Mouse (Mus musculus): Measurements from ENCODE around the gene Bbc3. TPM values are rescaled to one million over a fixed set of nuclear protein-coding genes. Genes with fewer than 3 reads are reported as not detected.
A peak's percentile ranks its signal among the peaks of the same experiment; 100 is the strongest.

Gene Bbc3
- total RNA-seq, 1 experiment: 21.9 TPM

DNA sequence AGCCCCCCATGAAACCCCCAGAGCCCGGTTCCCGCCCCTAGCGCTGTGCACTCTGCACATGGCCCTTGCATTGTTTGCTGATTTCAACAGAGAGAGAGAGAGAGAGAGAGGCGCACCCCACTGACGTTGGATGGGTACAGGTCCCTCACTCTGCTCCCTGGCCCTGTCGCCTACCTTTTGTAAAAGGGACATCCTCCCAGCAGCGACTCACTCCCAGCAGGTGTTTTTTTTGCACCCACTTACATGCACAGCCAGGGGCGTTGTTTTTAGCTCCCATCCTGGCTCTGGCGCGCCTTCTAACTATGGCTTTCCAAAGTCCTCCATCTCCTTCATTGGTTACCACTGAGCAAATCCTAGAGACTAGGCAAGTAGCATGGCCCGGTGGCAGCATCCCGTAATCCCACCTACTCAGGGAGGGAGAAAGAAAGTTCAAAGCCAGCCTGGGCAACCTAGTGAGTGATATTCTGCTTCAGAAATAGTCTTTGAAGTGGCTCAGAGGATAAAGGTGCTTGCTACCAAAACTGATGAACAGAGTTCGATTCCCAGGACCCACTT is 6.1 kb downstream of the Bbc3 start:
- Histone ChIP-seq H3K4me3 (ENCODE audit: insufficient read depth in 1 of 2, low read depth in 1 of 2, low read length in 2 of 2, poor library complexity in 1 of 2, severe bottlenecking in 1 of 2) (peak overlapping the region; percentile 94 to 99), H3K9ac (ENCODE audit: insufficient read depth, low read depth, low read length, poor library complexity, severe bottlenecking) (peak overlapping the region; percentile 81), H3K27ac (ENCODE audit: insufficient read depth, low read depth, low read length, poor library complexity, severe bottlenecking) (peak overlapping the region; percentile 53; the same call in 1 of the 2 replicates), H3K9me3 (ENCODE audit: control insufficient read depth, insufficient read depth, low read depth, low read length) (no peaks in the 10 kb centered on the region), H3K4me1 (ENCODE audit: control insufficient read depth in 2 of 2, insufficient read depth in 2 of 2, low read length in 2 of 2, poor library complexity in 1 of 2) (peaks cover 3 to 21% of the 10 kb centered on the region in 2 experiments; a peak in 2 of 4 replicates), H3K36me3 (ENCODE audit: control insufficient read depth, insufficient read depth, low read length, poor library complexity, severe bottlenecking) (peaks cover 21% of the 10 kb centered on the region)
- in situ Hi-C loops (cut with MboI; ENCODE audit: low sequenced_read_pairs in 2 of 2, unreplicated experiment in 2 of 2): no loop called here
- TF ChIP-seq ZC3H11A (IDR thresholded peaks at IDR 0.05; ENCODE audit: borderline replicate concordance, low read depth, low read length) (no peak), ZNF384 (IDR thresholded peaks at IDR 0.05; ENCODE audit: low read depth, low read length) (no peak)
- DNase-seq (ENCODE audit: low read depth, low spot score): no peak

DNA sequence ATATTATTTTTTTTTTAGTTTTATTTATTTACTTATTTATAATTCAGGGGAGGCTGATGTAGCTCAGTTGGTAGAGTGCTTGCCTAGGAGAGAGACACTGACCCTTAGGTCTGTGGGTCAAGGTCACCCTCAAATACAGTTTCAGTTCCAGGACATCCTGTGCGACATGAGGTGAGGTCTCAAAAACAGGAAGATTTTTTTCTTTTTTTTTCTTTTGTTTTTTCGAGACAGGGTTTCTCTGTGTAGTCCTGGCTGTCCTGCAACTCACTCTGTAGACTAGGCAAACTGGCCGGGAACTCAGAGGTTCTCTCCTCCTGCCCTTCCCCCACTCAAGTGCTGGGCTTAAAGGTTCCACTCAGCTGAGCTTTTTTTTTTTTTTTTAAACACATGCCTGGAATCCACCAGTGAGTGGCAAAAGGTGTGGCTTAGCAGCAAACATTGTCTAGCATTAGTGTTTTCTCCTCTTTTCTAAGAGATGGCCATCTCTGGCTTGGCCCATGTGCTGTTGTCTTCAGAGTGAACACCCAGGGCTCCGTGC is 7.1 kb downstream of the Bbc3 start:
- peaks cover 21% of the 10 kb centered on the region for H3K36me3 ChIP-seq (ENCODE audit: control insufficient read depth, insufficient read depth, low read length, poor library complexity, severe bottlenecking)
- no peak overlapping the region for H3K4me3 ChIP-seq (ENCODE audit: insufficient read depth in 1 of 2, low read depth in 1 of 2, low read length in 2 of 2, poor library complexity in 1 of 2, severe bottlenecking in 1 of 2)
- in situ Hi-C loops (cut with MboI; ENCODE audit: low sequenced_read_pairs in 2 of 2, unreplicated experiment in 2 of 2): no loop called here
- H3K27ac ChIP-seq (ENCODE audit: insufficient read depth, low read depth, low read length, poor library complexity, severe bottlenecking): no peak overlapping the region; the same call in 1 of the 2 replicates
- no peak for DNase-seq (ENCODE audit: low read depth, low spot score)
- TF ChIP-seq MAFK (IDR thresholded peaks at IDR 0.05; ENCODE audit: insufficient read depth, low read depth, low read length): no peak
- peak; percentile 73; the same call in 1 of the 2 replicates for TF ChIP-seq ZNF384 (IDR thresholded peaks at IDR 0.05; ENCODE audit: low read depth, low read length)
- no peak overlapping the region for H3K9ac ChIP-seq (ENCODE audit: insufficient read depth, low read depth, low read length, poor library complexity, severe bottlenecking)
- no peaks in the 10 kb centered on the region for H3K9me3 ChIP-seq (ENCODE audit: control insufficient read depth, insufficient read depth, low read depth, low read length)
- peaks cover 3 to 21% of the 10 kb centered on the region in 2 experiments; a peak in 2 of 4 replicates for H3K4me1 ChIP-seq (ENCODE audit: control insufficient read depth in 2 of 2, insufficient read depth in 2 of 2, low read length in 2 of 2, poor library complexity in 1 of 2)

DNA sequence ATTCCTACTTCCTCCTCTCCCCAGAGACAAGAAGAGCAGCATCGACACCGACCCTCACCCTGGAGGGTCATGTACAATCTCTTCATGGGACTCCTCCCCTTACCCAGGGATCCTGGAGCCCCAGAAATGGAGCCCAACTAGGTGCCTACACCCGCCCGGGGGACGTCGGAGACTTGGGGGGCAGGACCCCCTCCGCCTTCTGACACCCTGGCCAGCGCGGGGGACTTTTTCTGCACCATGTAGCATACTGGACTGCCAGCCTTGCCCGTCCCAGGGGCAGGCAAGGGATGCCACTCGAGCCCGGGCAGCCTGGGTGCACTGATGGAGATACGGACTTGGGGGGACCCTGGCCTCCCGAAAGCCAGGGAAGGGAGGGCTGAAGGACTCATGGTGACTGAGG is 8.9 kb downstream of the Bbc3 start:
- peaks cover 21% of the 10 kb centered on the region for H3K36me3 ChIP-seq (ENCODE audit: control insufficient read depth, insufficient read depth, low read length, poor library complexity, severe bottlenecking)
- in situ Hi-C loops (cut with MboI; ENCODE audit: low sequenced_read_pairs in 2 of 2, unreplicated experiment in 2 of 2): no loop called here
- H3K9ac ChIP-seq (ENCODE audit: insufficient read depth, low read depth, low read length, poor library complexity, severe bottlenecking): peak overlapping the region; percentile 42; the same call in 1 of the 2 replicates
- H3K27ac ChIP-seq (ENCODE audit: insufficient read depth, low read depth, low read length, poor library complexity, severe bottlenecking): peak overlapping the region; percentile 4; the same call in 1 of the 2 replicates
- H3K4me1 ChIP-seq (ENCODE audit: control insufficient read depth in 2 of 2, insufficient read depth in 2 of 2, low read length in 2 of 2, poor library complexity in 1 of 2): peaks cover 3 to 14% of the 10 kb centered on the region in 2 experiments; a peak in 2 of 4 replicates
- TF ChIP-seq ZNF384 (IDR thresholded peaks at IDR 0.05; ENCODE audit: low read depth, low read length) (no peak), HCFC1 (IDR thresholded peaks at IDR 0.05; ENCODE audit: borderline replicate concordance, insufficient read depth, low read length) (no peak), MAFK (IDR thresholded peaks at IDR 0.05; ENCODE audit: insufficient read depth, low read depth, low read length) (no peak), CHD2 (IDR thresholded peaks at IDR 0.05; ENCODE audit: low read depth, low read length) (no peak), ZC3H11A (IDR thresholded peaks at IDR 0.05; ENCODE audit: borderline replicate concordance, low read depth, low read length) (no peak)
- peak overlapping the region; percentile 14 to 44; a peak in 3 of 4 replicates for H3K4me3 ChIP-seq (ENCODE audit: insufficient read depth in 1 of 2, low read depth in 1 of 2, low read length in 2 of 2, poor library complexity in 1 of 2, severe bottlenecking in 1 of 2)
- no peak for DNase-seq (ENCODE audit: low read depth, low spot score)
- no peaks in the 10 kb centered on the region for H3K9me3 ChIP-seq (ENCODE audit: control insufficient read depth, insufficient read depth, low read depth, low read length)

DNA sequence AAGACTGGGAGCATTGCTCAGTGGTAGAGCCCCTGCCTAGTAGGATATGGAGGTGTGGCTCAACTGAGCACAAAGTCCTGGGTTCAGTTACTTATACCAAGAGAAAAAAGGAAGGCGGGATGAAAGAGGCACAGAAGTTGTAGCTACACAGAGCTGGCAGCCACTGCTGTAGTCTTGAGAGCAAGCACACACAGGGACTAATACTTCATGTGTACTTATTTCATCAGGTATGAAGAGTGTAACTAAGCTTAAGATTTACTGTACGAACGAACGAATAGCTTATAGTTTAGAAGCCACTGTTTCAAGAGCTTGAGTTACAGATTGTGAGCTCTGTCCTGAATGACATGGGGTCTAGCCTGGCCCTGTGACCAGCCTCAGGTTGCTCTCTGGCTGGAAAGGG is 11.0 kb downstream of the Bbc3 start:
- peaks cover 21% of the 10 kb centered on the region for H3K36me3 ChIP-seq (ENCODE audit: control insufficient read depth, insufficient read depth, low read length, poor library complexity, severe bottlenecking)
- no peak overlapping the region for H3K9ac ChIP-seq (ENCODE audit: insufficient read depth, low read depth, low read length, poor library complexity, severe bottlenecking)
- in situ Hi-C loops (cut with MboI; ENCODE audit: low sequenced_read_pairs in 2 of 2, unreplicated experiment in 2 of 2): no loop called here
- no peak overlapping the region for H3K27ac ChIP-seq (ENCODE audit: insufficient read depth, low read depth, low read length, poor library complexity, severe bottlenecking)
- peaks cover 3 to 10% of the 10 kb centered on the region in 2 experiments; a peak in 2 of 4 replicates for H3K4me1 ChIP-seq (ENCODE audit: control insufficient read depth in 2 of 2, insufficient read depth in 2 of 2, low read length in 2 of 2, poor library complexity in 1 of 2)
- no peaks in the 10 kb centered on the region for H3K9me3 ChIP-seq (ENCODE audit: control insufficient read depth, insufficient read depth, low read depth, low read length)
- no peak overlapping the region for H3K4me3 ChIP-seq (ENCODE audit: insufficient read depth in 1 of 2, low read depth in 1 of 2, low read length in 2 of 2, poor library complexity in 1 of 2, severe bottlenecking in 1 of 2)
- TF ChIP-seq HCFC1 (IDR thresholded peaks at IDR 0.05; ENCODE audit: borderline replicate concordance, insufficient read depth, low read length) (no peak), CHD2 (IDR thresholded peaks at IDR 0.05; ENCODE audit: low read depth, low read length) (no peak), ZC3H11A (IDR thresholded peaks at IDR 0.05; ENCODE audit: borderline replicate concordance, low read depth, low read length) (no peak), MAFK (IDR thresholded peaks at IDR 0.05; ENCODE audit: insufficient read depth, low read depth, low read length) (no peak)
- DNase-seq (ENCODE audit: low read depth, low spot score): no peak

DNA sequence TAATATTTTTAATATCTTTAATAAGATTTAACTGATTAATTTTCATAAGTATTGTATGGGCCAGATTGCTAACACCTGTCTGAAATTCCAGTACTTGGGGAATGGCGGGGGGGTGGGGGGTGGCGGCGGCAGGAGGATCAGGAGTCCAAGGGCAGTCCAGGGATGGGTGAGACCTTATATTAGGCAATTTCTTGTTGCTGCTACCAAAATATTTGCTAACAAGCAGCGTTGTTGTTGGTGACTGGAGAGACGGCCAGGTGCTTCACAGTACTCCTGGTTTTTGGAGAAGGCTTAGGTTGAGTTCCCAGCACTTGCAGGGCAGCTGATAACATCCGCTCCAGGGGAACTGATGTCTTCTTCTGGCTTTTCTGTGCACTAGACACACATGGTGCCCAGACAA is 12.3 kb downstream of the Bbc3 start:
- Histone ChIP-seq H3K27ac (ENCODE audit: insufficient read depth, low read depth, low read length, poor library complexity, severe bottlenecking) (no peak overlapping the region), H3K36me3 (ENCODE audit: control insufficient read depth, insufficient read depth, low read length, poor library complexity, severe bottlenecking) (peaks cover 21% of the 10 kb centered on the region), H3K9me3 (ENCODE audit: control insufficient read depth, insufficient read depth, low read depth, low read length) (no peaks in the 10 kb centered on the region), H3K9ac (ENCODE audit: insufficient read depth, low read depth, low read length, poor library complexity, severe bottlenecking) (no peak overlapping the region), H3K4me3 (ENCODE audit: insufficient read depth in 1 of 2, low read depth in 1 of 2, low read length in 2 of 2, poor library complexity in 1 of 2, severe bottlenecking in 1 of 2) (no peak overlapping the region), H3K4me1 (ENCODE audit: control insufficient read depth in 2 of 2, insufficient read depth in 2 of 2, low read length in 2 of 2, poor library complexity in 1 of 2) (peaks cover 0 to 6% of the 10 kb centered on the region in 2 experiments; a peak in 2 of 4 replicates)
- in situ Hi-C loops (cut with MboI; ENCODE audit: low sequenced_read_pairs in 2 of 2, unreplicated experiment in 2 of 2): no loop called here
- no peak for DNase-seq (ENCODE audit: low read depth, low spot score)
- no peak for TF ChIP-seq MAFK (IDR thresholded peaks at IDR 0.05; ENCODE audit: insufficient read depth, low read depth, low read length)
- no peak for TF ChIP-seq HCFC1 (IDR thresholded peaks at IDR 0.05; ENCODE audit: borderline replicate concordance, insufficient read depth, low read length)
- no peak for TF ChIP-seq ZNF384 (IDR thresholded peaks at IDR 0.05; ENCODE audit: low read depth, low read length)
- TF ChIP-seq CHD2 (IDR thresholded peaks at IDR 0.05; ENCODE audit: low read depth, low read length): no peak
- TF ChIP-seq ZC3H11A (IDR thresholded peaks at IDR 0.05; ENCODE audit: borderline replicate concordance, low read depth, low read length): no peak

All from ES-E14 (cell line).